Comparison of ENCODE assay signal across 9 mouse cellular contexts in the genomic region with DNA sequence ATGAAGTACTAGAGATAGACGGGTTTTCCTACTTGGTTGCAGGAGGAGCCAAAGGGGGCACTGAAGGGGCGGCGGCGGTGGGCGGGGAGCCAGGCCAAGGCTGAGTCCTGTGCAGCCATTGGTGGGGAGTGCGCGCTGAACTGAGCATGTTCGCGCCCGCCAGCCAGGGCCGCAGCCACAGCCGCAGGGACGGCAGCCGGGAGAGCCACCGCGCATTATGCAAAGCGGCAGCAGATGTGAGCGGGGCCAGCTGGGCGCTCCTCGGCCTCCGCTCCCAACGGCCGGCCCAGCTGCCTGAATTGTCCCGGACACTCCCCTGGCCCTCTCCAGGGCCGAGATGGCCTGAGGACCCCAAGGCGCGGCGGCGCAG. TPM values are rescaled to one million over a fixed set of nuclear protein-coding genes. Genes with fewer than 3 reads are reported as not detected.
A peak's percentile ranks its signal among the peaks of the same experiment; 100 is the strongest.
DNase-seq lines count a peak whose midpoint lies in the region; ATAC-seq and TF ChIP-seq lines count a peak whose summit lies in the region.
"Had no signal": no experiment of that assay in that cellular context is flagged by ENCODE, and none has a peak within 500 bp of the region (broad histone marks: within the 10 kb centered on the region; RNA-seq: fewer than 3 reads in every experiment).

Gene Fmn2 (plus strand): TSS at position 165 of the 370 bp plus-strand sequence.

- no peak for TF ChIP-seq CTCF in olfactory bulb, adult 2 months (IDR thresholded peaks at IDR 0.05; ENCODE audit: insufficient read depth, low read depth, low read length)

- H3K4me1 ChIP-seq in embryonic facial prominence, embryonic 13.5 days = peaks cover 18% of the 10 kb centered on the region
- peaks cover 22% of the 10 kb centered on the region for H3K4me1 ChIP-seq in heart, embryonic 10.5 days
- peaks cover 16% of the 10 kb centered on the region; the same call in 1 of the 2 replicates for H3K4me1 ChIP-seq in liver, embryonic 15.5 days (replicated peaks)
- H3K4me1 ChIP-seq in olfactory bulb, adult 2 months (ENCODE audit: control insufficient read depth, insufficient read depth, low read length) = no peaks in the 10 kb centered on the region

- peak; percentile 2 for DNase-seq in 3134 (ENCODE audit: extremely low read depth, insufficient read length, low spot score)
- DNase-seq in adrenal gland, postnatal 36 days = peak; percentile 45
- peak; percentile 87 for DNase-seq in heart, embryonic 10.5 days (ENCODE audit: low spot score)
- peak; percentile 75 to 80 for DNase-seq in kidney, postnatal 4 days
- DNase-seq in thymus, postnatal 10 days (ENCODE audit: low spot score in 2 of 2) = peak; percentile 3 to 20

- H3K36me3 ChIP-seq in embryonic facial prominence, embryonic 13.5 days = no peaks in the 10 kb centered on the region
- H3K36me3 ChIP-seq in heart, embryonic 10.5 days = no peaks in the 10 kb centered on the region
- H3K36me3 ChIP-seq in liver, embryonic 15.5 days (replicated peaks) = no peaks in the 10 kb centered on the region

- H3K27me3 ChIP-seq in embryonic facial prominence, embryonic 13.5 days = peaks cover 14% of the 10 kb centered on the region
- H3K27me3 ChIP-seq in heart, embryonic 10.5 days (ENCODE audit: insufficient read depth, poor library complexity, severe bottlenecking) = peaks cover 20% of the 10 kb centered on the region
- peaks cover 50% of the 10 kb centered on the region for H3K27me3 ChIP-seq in liver, embryonic 15.5 days

- H3K4me3 ChIP-seq in embryonic facial prominence, embryonic 13.5 days = peak within 1 kb of the TSS; percentile 69
- H3K4me3 ChIP-seq in heart, embryonic 10.5 days = peak within 1 kb of the TSS; percentile 78
- peak within 1 kb of the TSS; percentile 39 for H3K4me3 ChIP-seq in liver, embryonic 15.5 days (replicated peaks)
- H3K4me3 ChIP-seq in olfactory bulb, adult 2 months (ENCODE audit: insufficient read depth, low read depth, low read length) = peak within 1 kb of the TSS; percentile 100

- H3K9ac ChIP-seq in embryonic facial prominence, embryonic 13.5 days = peak within 1 kb of the TSS; percentile 77
- no peak within 1 kb of the TSS for H3K9ac ChIP-seq in liver, embryonic 15.5 days

- ATAC-seq in embryonic facial prominence, embryonic 13.5 days (ENCODE audit: insufficient number of reproducible peaks, insufficient read depth, low FRiP score, low TSS enrichment, low read depth) = peak; percentile 91
- peak; percentile 52 for ATAC-seq in liver, embryonic 15.5 days (ENCODE audit: insufficient read depth)
- ATAC-seq: Patski had no signal

- H3K4me2 ChIP-seq in embryonic facial prominence, embryonic 13.5 days = peak within 1 kb of the TSS; percentile 96
- peak within 1 kb of the TSS; percentile 65 for H3K4me2 ChIP-seq in liver, embryonic 15.5 days

- H3K27ac ChIP-seq in embryonic facial prominence, embryonic 13.5 days = peak within 1 kb of the TSS; percentile 40; the same call in 1 of the 2 replicates
- peak within 1 kb of the TSS; percentile 80 for H3K27ac ChIP-seq in heart, embryonic 10.5 days
- no peak within 1 kb of the TSS for H3K27ac ChIP-seq in liver, embryonic 15.5 days (replicated peaks)
- peak within 1 kb of the TSS; percentile 94 for H3K27ac ChIP-seq in olfactory bulb, adult 2 months (ENCODE audit: insufficient read depth, low read depth, low read length)

- TF ChIP-seq POLR2A in olfactory bulb, adult 2 months (IDR thresholded peaks at IDR 0.05; ENCODE audit: insufficient read depth, low read depth, low read length) = peak; percentile 95

- no peaks in the 10 kb centered on the region for H3K9me3 ChIP-seq in embryonic facial prominence, embryonic 13.5 days
- no peaks in the 10 kb centered on the region for H3K9me3 ChIP-seq in heart, embryonic 10.5 days
- no peaks in the 10 kb centered on the region for H3K9me3 ChIP-seq in liver, embryonic 15.5 days (replicated peaks)

- 0% methylated on average over 29 of the region's 29 CpGs for WGBS in embryonic facial prominence, embryonic 13.5 days
- under 1% methylated on average over 29 of the region's 29 CpGs for WGBS in heart, embryonic 10.5 days
- WGBS in liver, embryonic 15.5 days (ENCODE audit: insufficient replicate concordance) = 0% methylated on average over 29 of the region's 29 CpGs
- WGBS in olfactory bulb, adult 2 months = under 1% methylated on average over 29 of the region's 29 CpGs

RNA-seq across cellular contexts. Expression of gene Fmn2, which starts in this region (rescaled TPM):
- total RNA-seq in adrenal gland, postnatal 36 days (2021) = 1 to 10 TPM; 2.1 to 2.4 TPM
- 2.8 and 3.2 TPM in 2 replicates for polyA plus RNA-seq in embryonic facial prominence, embryonic 13.5 days (2015; fragmentation: Nextera tagmentation; extraction: Ambion mirVana)
- polyA plus RNA-seq in heart, embryonic 10.5 days (2016; fragmentation: Nextera tagmentation; extraction: Ambion mirVana) = 0.36 and 0.50 TPM in 2 replicates
- polyA plus RNA-seq in liver, embryonic 15.5 days (2015; fragmentation: Nextera tagmentation; extraction: Ambion mirVana) = 0.01 TPM in 1 of 2 replicates, not detected in the other
- polyA plus RNA-seq in olfactory bulb, adult 2 months (2012; ENCODE audit: insufficient read depth, insufficient read length, low replicate concordance, missing spikeins) = 291 TPM in 1 of 2 replicates, not detected in the other
- polyA plus RNA-seq: Patski had no signal

Comparison
In these comparisons a context has a peak if more than half of its experiments do, and no peak if none do; other contexts are left out.
1. Peak in DNase-seq, H3K4me3 ChIP-seq and H3K27ac ChIP-seq in heart, embryonic 10.5 days; RNA of the gene not detected or under 1 TPM.
2. Peak in ATAC-seq, H3K4me3 ChIP-seq and H3K4me2 ChIP-seq in liver, embryonic 15.5 days; RNA of the gene not detected or under 1 TPM.
3. DNase-seq: peak in every context shown above with its lines; median percentile 87 in heart, embryonic 10.5 days; 78 in kidney, postnatal 4 days; 45 in adrenal gland, postnatal 36 days; 12 in thymus, postnatal 10 days; 2 in 3134.
4. H3K4me3 ChIP-seq: peak in every context shown above with its lines; median percentile 100 in olfactory bulb, adult 2 months; 78 in heart, embryonic 10.5 days; 69 in embryonic facial prominence, embryonic 13.5 days; 39 in liver, embryonic 15.5 days.